Mouse (Mus musculus): ENCODE data around the gene Tomm5. TPM values are rescaled to one million over a fixed set of nuclear protein-coding genes. Genes with fewer than 3 reads are reported as not detected.
"Not testable (repeated sequence)": the region's sequence is repeated elsewhere in the genome, so short reads cannot be mapped to it uniquely, and the experiment has no call there.

The Tomm5 gene
- polyA plus RNA-seq, 1 experiment from 2014 or later = 222 TPM

GRCm38 (mm10) chr4:45081041-45081440 lies 26.9 kb downstream of the Tomm5 start:
- 83% methylated on average over 4 of the region's 4 CpGs for WGBS (ENCODE audit: insufficient replicate concordance)
- not testable (repeated sequence) for H3K4me2 ChIP-seq; H3K36me3 ChIP-seq (ENCODE audit: control insufficient read depth, insufficient read depth, low read length); H3K9ac ChIP-seq (ENCODE audit: low read depth, low read length); ATAC-seq (replicated peaks; ENCODE audit: insufficient number of reproducible peaks, low FRiP score, low TSS enrichment); H3K27me3 ChIP-seq (ENCODE audit: control insufficient read depth, insufficient read depth, low read length); H3K27ac ChIP-seq (ENCODE audit: low read depth, low read length); H3K9me3 ChIP-seq (replicated peaks; ENCODE audit: control insufficient read depth, low read length); H3K4me1 ChIP-seq (ENCODE audit: control insufficient read depth, insufficient read depth, low read length); H3K4me3 ChIP-seq (ENCODE audit: low read depth, low read length)

GRCm38 (mm10) chr4:45073544-45073943 lies 34.4 kb downstream of the Tomm5 start:
- Histone ChIP-seq H3K4me3 (ENCODE audit: low read depth, low read length) (no peak overlapping the region), H3K27me3 (ENCODE audit: control insufficient read depth, insufficient read depth, low read length) (no peaks in the 10 kb centered on the region), H3K9me3 (replicated peaks; ENCODE audit: control insufficient read depth, low read length) (no peaks in the 10 kb centered on the region), H3K4me2 (no peak overlapping the region), H3K27ac (ENCODE audit: low read depth, low read length) (no peak overlapping the region), H3K9ac (ENCODE audit: low read depth, low read length) (no peak overlapping the region), H3K36me3 (ENCODE audit: control insufficient read depth, insufficient read depth, low read length) (no peaks in the 10 kb centered on the region), H3K4me1 (ENCODE audit: control insufficient read depth, insufficient read depth, low read length) (no peaks in the 10 kb centered on the region)
- WGBS (ENCODE audit: insufficient replicate concordance) = 59% methylated on average over 6 of the region's 6 CpGs
- ATAC-seq (replicated peaks; ENCODE audit: insufficient number of reproducible peaks, low FRiP score, low TSS enrichment) = no peak

- H3K9ac ChIP-seq (ENCODE audit: low read depth, low read length) = no peak overlapping the region
- no peak overlapping the region for H3K27ac ChIP-seq (ENCODE audit: low read depth, low read length)
- no peak overlapping the region for H3K4me2 ChIP-seq
- no peaks in the 10 kb centered on the region for H3K9me3 ChIP-seq (replicated peaks; ENCODE audit: control insufficient read depth, low read length)
- H3K27me3 ChIP-seq (ENCODE audit: control insufficient read depth, insufficient read depth, low read length) = no peaks in the 10 kb centered on the region
- no peak for ATAC-seq (replicated peaks; ENCODE audit: insufficient number of reproducible peaks, low FRiP score, low TSS enrichment)
- H3K36me3 ChIP-seq (ENCODE audit: control insufficient read depth, insufficient read depth, low read length) = no peaks in the 10 kb centered on the region
- H3K4me1 ChIP-seq (ENCODE audit: control insufficient read depth, insufficient read depth, low read length) = no peaks in the 10 kb centered on the region
- WGBS (ENCODE audit: insufficient replicate concordance) = 73% methylated on average over 15 of the region's 15 CpGs
- H3K4me3 ChIP-seq (ENCODE audit: low read depth, low read length) = no peak overlapping the region
These were observed 35.5 kb downstream of the Tomm5 start for GRCm38 (mm10) chr4:45072261-45072973.

GRCm38 (mm10) chr4:45067742-45068141 lies 40.2 kb downstream of the Tomm5 start:
- H3K36me3 ChIP-seq (ENCODE audit: control insufficient read depth, insufficient read depth, low read length) = no peaks in the 10 kb centered on the region
- no peak overlapping the region for H3K4me3 ChIP-seq (ENCODE audit: low read depth, low read length)
- H3K9ac ChIP-seq (ENCODE audit: low read depth, low read length) = no peak overlapping the region
- H3K4me2 ChIP-seq = no peak overlapping the region
- 77% methylated on average over 4 of the region's 4 CpGs for WGBS (ENCODE audit: insufficient replicate concordance)
- ATAC-seq (replicated peaks; ENCODE audit: insufficient number of reproducible peaks, low FRiP score, low TSS enrichment) = no peak
- H3K27me3 ChIP-seq (ENCODE audit: control insufficient read depth, insufficient read depth, low read length) = no peaks in the 10 kb centered on the region
- H3K4me1 ChIP-seq (ENCODE audit: control insufficient read depth, insufficient read depth, low read length) = no peaks in the 10 kb centered on the region
- H3K27ac ChIP-seq (ENCODE audit: low read depth, low read length) = no peak overlapping the region
- H3K9me3 ChIP-seq (replicated peaks; ENCODE audit: control insufficient read depth, low read length) = no peaks in the 10 kb centered on the region

GRCm38 (mm10) chr4:45066036-45066730 lies 41.7 kb downstream of the Tomm5 start:
- no peaks in the 10 kb centered on the region for H3K9me3 ChIP-seq (replicated peaks; ENCODE audit: control insufficient read depth, low read length)
- no peak overlapping the region for H3K9ac ChIP-seq (ENCODE audit: low read depth, low read length)
- H3K36me3 ChIP-seq (ENCODE audit: control insufficient read depth, insufficient read depth, low read length) = no peaks in the 10 kb centered on the region; the same call in 1 of the 2 replicates
- H3K4me2 ChIP-seq = no peak overlapping the region
- no peak overlapping the region for H3K27ac ChIP-seq (ENCODE audit: low read depth, low read length)
- H3K4me3 ChIP-seq (ENCODE audit: low read depth, low read length) = no peak overlapping the region
- H3K27me3 ChIP-seq (ENCODE audit: control insufficient read depth, insufficient read depth, low read length) = no peaks in the 10 kb centered on the region
- ATAC-seq (replicated peaks; ENCODE audit: insufficient number of reproducible peaks, low FRiP score, low TSS enrichment) = no peak
- H3K4me1 ChIP-seq (ENCODE audit: control insufficient read depth, insufficient read depth, low read length) = no peaks in the 10 kb centered on the region
- 47% methylated on average over 2 of the region's 2 CpGs for WGBS (ENCODE audit: insufficient replicate concordance)

- Histone ChIP-seq H3K4me3 (ENCODE audit: low read depth, low read length) (no peak overlapping the region), H3K27me3 (ENCODE audit: control insufficient read depth, insufficient read depth, low read length) (no peaks in the 10 kb centered on the region), H3K4me1 (ENCODE audit: control insufficient read depth, insufficient read depth, low read length) (no peaks in the 10 kb centered on the region), H3K9ac (ENCODE audit: low read depth, low read length) (no peak overlapping the region), H3K4me2 (no peak overlapping the region), H3K27ac (ENCODE audit: low read depth, low read length) (no peak overlapping the region), H3K9me3 (replicated peaks; ENCODE audit: control insufficient read depth, low read length) (no peaks in the 10 kb centered on the region), H3K36me3 (ENCODE audit: control insufficient read depth, insufficient read depth, low read length) (peaks cover under 1% of the 10 kb centered on the region; the same call in 1 of the 2 replicates)
- no peak for ATAC-seq (replicated peaks; ENCODE audit: insufficient number of reproducible peaks, low FRiP score, low TSS enrichment)
- 82% methylated on average over 2 of the region's 2 CpGs for WGBS (ENCODE audit: insufficient replicate concordance)
These were observed 43.3 kb downstream of the Tomm5 start for GRCm38 (mm10) chr4:45064577-45064976.

- H3K4me1 ChIP-seq (ENCODE audit: control insufficient read depth, insufficient read depth, low read length); H3K9ac ChIP-seq (ENCODE audit: low read depth, low read length); H3K27ac ChIP-seq (ENCODE audit: low read depth, low read length); H3K4me2 ChIP-seq; H3K36me3 ChIP-seq (ENCODE audit: control insufficient read depth, insufficient read depth, low read length); ATAC-seq (replicated peaks; ENCODE audit: insufficient number of reproducible peaks, low FRiP score, low TSS enrichment); H3K27me3 ChIP-seq (ENCODE audit: control insufficient read depth, insufficient read depth, low read length); H3K9me3 ChIP-seq (replicated peaks; ENCODE audit: control insufficient read depth, low read length); H3K4me3 ChIP-seq (ENCODE audit: low read depth, low read length): not testable (repeated sequence)
- 78% methylated on average over 1 of the region's 1 CpGs for WGBS (ENCODE audit: insufficient replicate concordance)
These were observed 44.1 kb downstream of the Tomm5 start for GRCm38 (mm10) chr4:45063836-45064235.

- no peak for ATAC-seq (replicated peaks; ENCODE audit: insufficient number of reproducible peaks, low FRiP score, low TSS enrichment)
- 73% methylated on average over 8 of the region's 8 CpGs for WGBS (ENCODE audit: insufficient replicate concordance)
- 0 out of 2 replicates have a peak, but pooled peaks cover 4% of the 10 kb centered on the region for H3K4me1 ChIP-seq (ENCODE audit: control insufficient read depth, insufficient read depth, low read length)
- H3K4me2 ChIP-seq = no peak overlapping the region
- no peak overlapping the region for H3K27ac ChIP-seq (ENCODE audit: low read depth, low read length)
- no peaks in the 10 kb centered on the region for H3K27me3 ChIP-seq (ENCODE audit: control insufficient read depth, insufficient read depth, low read length)
- no peaks in the 10 kb centered on the region for H3K9me3 ChIP-seq (replicated peaks; ENCODE audit: control insufficient read depth, low read length)
- H3K4me3 ChIP-seq (ENCODE audit: low read depth, low read length) = no peak overlapping the region
- 0 out of 2 replicates have a peak, but pooled peaks cover 10% of the 10 kb centered on the region for H3K36me3 ChIP-seq (ENCODE audit: control insufficient read depth, insufficient read depth, low read length)
- H3K9ac ChIP-seq (ENCODE audit: low read depth, low read length) = no peak overlapping the region
These were observed 52.5 kb downstream of the Tomm5 start for GRCm38 (mm10) chr4:45055451-45055850.

Data from heart, embryonic 11.5 days (tissue).